Mouse (Mus musculus) lung, embryonic 15.5 days (tissue): Measurements from ENCODE around the gene Rfesd. TPM values are rescaled to one million over a fixed set of nuclear protein-coding genes. Genes with fewer than 3 reads are reported as not detected.

Source experiments
- ATAC-seq: fragments of 200-750 bp; cut with Nextera tagmentation; 2 replicates; pipeline ENCODE4 v1.8.0; 2017; ENCODE audit warnings: moderate number of reproducible peaks, borderline replicate concordance; ENCODE audit not compliant: low FRiP score, low TSS enrichment; ENCODE audit errors: extremely low read depth
- H3K27ac ChIP-seq: fragments of 300-500 bp; sonication (generic); 2 replicates; pipeline ENCODE4 v1.5.1; 2015; ENCODE audit warnings: moderate library complexity, mild to moderate bottlenecking, inconsistent platforms
- H3K27me3 ChIP-seq: fragments of 300-500 bp; sonication (generic); 2 replicates; pipeline ENCODE4 v1.6.1; 2015; ENCODE audit warnings: inconsistent platforms
- H3K36me3 ChIP-seq: fragments of 300-500 bp; sonication (generic); 2 replicates; pipeline ENCODE4 v1.6.1; 2015; ENCODE audit warnings: inconsistent platforms
- H3K4me1 ChIP-seq: fragments of 300-500 bp; sonication (generic); 2 replicates; pipeline ENCODE4 v1.6.1; 2015; ENCODE audit warnings: inconsistent platforms
- H3K4me2 ChIP-seq: fragments of 300-500 bp; sonication (generic); 2 replicates; pipeline ENCODE4 v1.6.1; 2015; ENCODE audit warnings: inconsistent platforms, mild to moderate bottlenecking, moderate library complexity
- H3K4me3 ChIP-seq: fragments of 300-500 bp; sonication (generic); 2 replicates; pipeline ENCODE4 v1.5.1; 2015; ENCODE audit warnings: mild to moderate bottlenecking, inconsistent platforms
- H3K9ac ChIP-seq: fragments of 300-500 bp; sonication (generic); 2 replicates; pipeline ENCODE4 v1.6.1; 2015; ENCODE audit warnings: inconsistent platforms
- H3K9me3 ChIP-seq: fragments of 300-500 bp; sonication (generic); 2 replicates; pipeline ENCODE4 v1.6.1; 2016; ENCODE audit warnings: inconsistent platforms
- WGBS: fragments of 180-500 bp; shearing (Covaris S2); methylation state at CpG from one replicate; pipeline ENCODE4 v1.1.7; 2015; 5-methylcytosine and 5-hydroxymethylcytosine counted together
- polyA plus RNA-seq: library from polyadenylated mRNA; unstranded; fragments of >200 nt; fragmentation: Nextera tagmentation; extraction: Ambion mirVana; gene quantifications from 2 replicates; pipeline ENCODE4 v1.2.1, GENCODE M21; 2015

The Rfesd gene
- polyA plus RNA-seq = 17.4 and 17.5 TPM in 2 replicates

DNA sequence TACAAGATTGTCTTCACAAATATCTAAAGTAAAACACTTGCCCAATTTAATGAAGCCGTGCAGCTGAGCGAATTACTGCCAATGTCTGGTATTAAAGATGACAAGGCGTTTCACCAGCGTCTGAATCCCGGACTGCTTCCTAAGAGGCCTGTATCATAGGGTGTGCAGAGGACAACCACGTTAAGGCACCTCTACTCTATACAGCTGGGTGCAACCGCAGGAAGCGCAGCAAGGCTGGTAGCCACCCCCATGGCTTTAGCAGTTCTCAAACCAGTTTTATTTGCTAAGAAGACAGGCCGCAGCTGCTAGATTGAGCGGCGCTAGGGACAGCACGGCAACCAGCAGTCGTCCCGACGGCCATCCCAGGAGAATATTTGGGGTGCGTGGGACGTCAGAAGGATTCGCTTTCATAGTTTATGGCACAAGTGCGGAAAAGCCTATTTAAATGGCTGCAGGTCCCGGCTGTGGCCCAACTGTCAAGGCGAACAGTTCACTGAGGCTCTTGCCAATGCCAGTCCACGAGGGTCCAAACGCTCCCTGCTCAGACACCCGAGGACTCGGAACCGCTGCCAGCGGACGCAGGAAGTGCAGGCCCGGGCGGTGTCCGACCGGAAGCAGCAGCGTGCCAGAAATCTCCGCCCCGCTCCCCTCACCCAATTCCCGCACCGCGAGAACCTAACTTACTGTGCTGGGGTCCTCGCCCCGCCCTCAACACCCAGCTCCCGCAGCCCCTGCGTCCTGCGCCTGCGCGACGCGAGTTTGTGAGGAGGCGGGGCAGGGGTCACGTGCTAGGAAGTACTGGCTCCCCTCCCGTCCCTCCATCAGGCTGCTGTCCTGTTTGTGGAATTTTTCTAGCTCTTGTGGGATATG lies at the start of gene Rfesd:
Rfesd (minus strand) TSS at position 746 of the 870 bp plus-strand sequence.
- peak; percentile 100 for ATAC-seq

DNA sequence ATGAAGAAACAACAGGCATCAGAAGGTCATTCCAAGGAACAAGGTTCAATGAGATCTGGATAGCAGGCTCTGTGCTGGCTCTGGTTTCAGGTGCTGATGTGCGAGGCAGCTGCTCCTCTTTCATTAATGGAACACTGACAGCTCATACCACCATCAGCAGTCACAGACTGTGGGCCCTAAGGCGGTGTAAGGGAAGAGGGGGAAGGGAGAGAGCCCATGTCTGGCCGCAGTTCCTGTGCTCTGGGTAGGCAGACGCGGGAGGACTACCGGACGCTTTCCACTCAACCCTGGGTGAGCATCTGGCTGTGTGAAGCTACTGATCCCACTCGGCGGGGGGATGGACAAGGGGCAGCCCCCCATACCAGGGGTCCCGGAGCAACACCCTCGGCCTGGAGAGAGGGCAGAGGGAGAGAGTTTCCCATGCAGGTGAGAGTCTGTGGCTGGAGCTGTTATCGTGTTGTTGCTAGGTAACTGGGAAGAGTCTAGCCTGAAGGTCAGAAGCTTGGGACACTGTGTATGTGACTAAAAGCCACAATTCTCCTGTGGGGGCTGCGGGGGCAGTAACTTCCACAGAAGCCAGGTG lies 45.9 kb upstream of the Rfesd start:
- no peak overlapping the region for H3K27ac ChIP-seq
- no peak overlapping the region for H3K9ac ChIP-seq
- H3K27me3 ChIP-seq = no peaks in the 10 kb centered on the region
- no peak overlapping the region for H3K4me3 ChIP-seq
- no peaks in the 10 kb centered on the region for H3K9me3 ChIP-seq
- WGBS = 82% methylated on average over 13 of the region's 13 CpGs
- ATAC-seq = no peak
- H3K4me1 ChIP-seq = no peaks in the 10 kb centered on the region
- H3K4me2 ChIP-seq = no peak overlapping the region
- H3K36me3 ChIP-seq = no peaks in the 10 kb centered on the region

More for the DNA sequence above, at the start of gene Rfesd:
- WGBS = 1% methylated on average over 47 of the region's 50 CpGs
- peak within 1 kb of the TSS; percentile 85 for H3K27ac ChIP-seq
- H3K36me3 ChIP-seq = no peaks in the 10 kb centered on the region
- no peaks in the 10 kb centered on the region for H3K9me3 ChIP-seq
- H3K27me3 ChIP-seq = no peaks in the 10 kb centered on the region
- H3K4me1 ChIP-seq = peaks cover 6% of the 10 kb centered on the region; the same call in 1 of the 2 replicates
- H3K4me3 ChIP-seq = peak within 1 kb of the TSS; percentile 52
- H3K9ac ChIP-seq = peak within 1 kb of the TSS; percentile 83
- peak within 1 kb of the TSS; percentile 63 for H3K4me2 ChIP-seq

DNA sequence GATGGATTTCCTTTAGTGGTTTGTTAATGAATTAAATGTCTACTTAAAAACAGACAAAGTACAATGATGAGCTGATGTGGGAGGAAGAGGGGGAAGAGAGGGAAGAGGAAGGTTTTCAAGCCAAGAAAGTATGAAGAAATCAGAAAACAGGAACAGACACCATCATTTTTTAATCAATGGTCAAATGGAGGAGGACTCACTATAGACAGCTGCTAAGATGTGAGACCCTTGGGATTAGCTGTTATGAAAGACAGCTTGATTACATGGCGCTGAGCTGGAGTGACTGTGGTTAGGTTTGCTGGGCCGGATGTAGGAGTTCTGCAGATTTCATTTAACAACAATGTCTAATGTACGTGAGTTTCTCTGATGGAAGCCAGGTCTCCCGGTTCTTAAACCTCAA lies 45.0 kb upstream of the Rfesd start:
- no peak for ATAC-seq
- no peaks in the 10 kb centered on the region for H3K36me3 ChIP-seq

DNA sequence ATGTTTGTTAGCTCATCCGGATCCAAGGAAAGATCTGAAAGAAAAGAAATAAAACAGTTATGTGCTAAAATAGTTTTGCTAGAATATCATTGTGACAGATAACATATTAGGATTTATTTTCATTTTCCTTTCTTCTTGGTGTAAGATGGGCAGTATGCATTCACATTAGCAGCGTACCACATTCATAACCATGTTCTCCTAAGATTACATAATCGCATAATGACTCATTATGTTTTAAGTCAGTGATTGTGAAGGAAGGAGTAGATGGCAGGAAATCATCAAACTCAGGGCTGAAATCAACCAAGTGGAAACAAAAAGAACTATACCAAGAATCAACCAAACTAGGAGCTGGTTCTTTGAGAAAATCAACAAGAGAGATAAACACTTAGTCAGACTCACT lies 44.0 kb upstream of the Rfesd start:
- WGBS = 95% methylated on average over 3 of the region's 3 CpGs
- H3K27ac ChIP-seq = no peak overlapping the region
- no peak for ATAC-seq

More for the DNA sequence above, 45.0 kb upstream of the Rfesd start:
- no peak overlapping the region for H3K4me3 ChIP-seq
- H3K27me3 ChIP-seq = no peaks in the 10 kb centered on the region
- no peak overlapping the region for H3K9ac ChIP-seq
- H3K9me3 ChIP-seq = no peaks in the 10 kb centered on the region
- no peak overlapping the region for H3K27ac ChIP-seq
- WGBS = 87% methylated on average over 4 of the region's 4 CpGs
- no peak overlapping the region for H3K4me2 ChIP-seq
- no peaks in the 10 kb centered on the region for H3K4me1 ChIP-seq

DNA sequence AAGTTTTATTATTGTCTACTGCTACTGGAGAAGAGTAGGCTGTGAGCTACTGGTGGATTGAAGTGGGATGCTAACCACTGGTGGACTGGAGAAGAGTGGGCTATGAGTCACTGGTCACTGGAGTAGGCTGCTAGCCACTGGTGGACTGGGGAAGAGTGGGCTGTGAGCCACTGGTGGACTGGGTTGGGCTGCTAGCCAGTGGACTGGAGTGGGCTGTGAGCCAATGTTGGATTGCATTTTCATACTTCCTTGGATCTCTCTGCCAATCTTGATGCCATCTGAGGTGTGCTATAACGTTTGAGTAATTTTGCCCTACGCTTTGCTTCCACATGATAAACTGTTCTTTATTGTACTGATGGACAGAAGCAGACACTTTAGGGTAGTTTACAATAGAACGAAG lies 43.6 kb upstream of the Rfesd start:
- Histone ChIP-seq H3K4me2 (no peak overlapping the region), H3K9me3 (no peaks in the 10 kb centered on the region), H3K9ac (no peak overlapping the region), H3K27me3 (peaks cover 13% of the 10 kb centered on the region), H3K4me1 (no peaks in the 10 kb centered on the region), H3K36me3 (no peaks in the 10 kb centered on the region), H3K27ac (no peak overlapping the region), H3K4me3 (no peak overlapping the region)
- no peak for ATAC-seq
- WGBS = 78% methylated on average over 3 of the region's 3 CpGs

More for the DNA sequence above, 44.0 kb upstream of the Rfesd start:
- H3K4me1 ChIP-seq = no peaks in the 10 kb centered on the region
- H3K4me3 ChIP-seq = no peak overlapping the region
- no peaks in the 10 kb centered on the region for H3K36me3 ChIP-seq
- peaks cover 8% of the 10 kb centered on the region for H3K27me3 ChIP-seq
- no peak overlapping the region for H3K4me2 ChIP-seq
- no peak overlapping the region for H3K9ac ChIP-seq
- H3K9me3 ChIP-seq = no peaks in the 10 kb centered on the region

DNA sequence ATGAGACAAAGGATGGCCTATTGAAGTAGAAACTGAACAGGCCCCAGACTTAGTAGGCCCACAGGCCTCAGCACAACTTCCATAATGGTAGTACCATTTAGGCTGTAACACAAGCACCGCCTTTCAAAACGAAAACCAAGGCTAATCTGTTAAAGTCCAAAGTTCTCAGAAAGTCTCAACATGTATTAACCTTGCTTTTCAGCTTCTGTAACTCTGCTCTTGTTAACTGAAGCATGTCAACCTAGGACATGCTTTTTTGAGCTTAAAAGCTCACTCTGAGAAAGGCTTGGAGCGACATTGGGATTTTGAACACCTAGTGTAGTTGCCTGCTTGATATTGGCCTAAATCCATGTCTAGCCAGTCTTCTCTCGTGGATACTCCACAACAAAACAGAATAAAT lies 41.1 kb upstream of the Rfesd start:
- Histone ChIP-seq H3K27me3 (peaks cover 37% of the 10 kb centered on the region), H3K4me2 (no peak overlapping the region), H3K4me1 (peaks cover 16% of the 10 kb centered on the region), H3K27ac (no peak overlapping the region), H3K36me3 (no peaks in the 10 kb centered on the region), H3K9ac (no peak overlapping the region), H3K9me3 (no peaks in the 10 kb centered on the region), H3K4me3 (no peak overlapping the region)
- whole genome bisulfite sequencing = 90% methylated on average over 4 of the region's 4 CpGs
- no peak for ATAC-seq

DNA sequence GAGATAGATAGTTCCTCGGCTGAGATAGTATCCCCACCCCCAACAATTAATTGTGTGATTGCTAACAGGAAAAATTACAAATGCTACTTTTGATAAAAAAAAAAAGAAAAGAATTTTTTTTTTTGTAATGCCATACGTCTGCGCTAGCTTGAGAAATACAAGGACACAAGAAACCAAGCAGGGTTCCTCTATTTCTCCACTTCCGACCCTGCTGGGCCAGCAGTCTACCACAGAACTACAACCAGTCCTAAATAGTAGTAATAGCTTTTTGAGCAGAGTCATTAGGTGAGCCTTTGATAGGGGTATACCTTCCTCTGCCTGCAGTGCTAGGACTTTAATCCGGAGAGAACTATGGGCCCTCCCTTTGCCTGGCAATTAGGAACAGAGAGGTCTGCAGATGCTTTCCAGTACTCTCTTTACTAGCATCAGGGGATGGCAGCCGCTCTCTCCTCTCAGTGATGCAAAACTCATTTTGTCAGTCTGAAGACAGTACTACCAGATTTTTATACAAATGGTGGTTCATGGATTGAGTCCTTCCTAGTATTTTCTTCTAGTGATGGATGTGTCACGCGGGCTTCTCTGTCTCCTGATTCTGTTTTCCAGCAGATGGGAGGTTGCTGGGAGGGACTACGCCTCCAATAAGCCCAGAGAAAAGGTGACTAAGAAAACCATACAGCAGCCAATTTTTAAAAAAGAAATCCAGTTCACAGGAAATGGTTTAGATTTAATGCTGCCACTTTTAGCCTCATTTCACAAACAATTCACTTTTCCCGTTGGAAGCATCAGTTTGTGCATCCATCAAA lies 38.9 kb upstream of the Rfesd start:
- no peak overlapping the region; the same call in 1 of the 2 replicates for H3K4me2 ChIP-seq
- no peaks in the 10 kb centered on the region for H3K36me3 ChIP-seq
- peaks cover 55% of the 10 kb centered on the region for H3K27me3 ChIP-seq
- H3K4me1 ChIP-seq = peaks cover 16% of the 10 kb centered on the region
- H3K27ac ChIP-seq = no peak overlapping the region
- H3K4me3 ChIP-seq = no peak overlapping the region
- no peaks in the 10 kb centered on the region for H3K9me3 ChIP-seq
- 60% methylated on average over 10 of the region's 10 CpGs for WGBS
- no peak for ATAC-seq
- no peak overlapping the region for H3K9ac ChIP-seq

DNA sequence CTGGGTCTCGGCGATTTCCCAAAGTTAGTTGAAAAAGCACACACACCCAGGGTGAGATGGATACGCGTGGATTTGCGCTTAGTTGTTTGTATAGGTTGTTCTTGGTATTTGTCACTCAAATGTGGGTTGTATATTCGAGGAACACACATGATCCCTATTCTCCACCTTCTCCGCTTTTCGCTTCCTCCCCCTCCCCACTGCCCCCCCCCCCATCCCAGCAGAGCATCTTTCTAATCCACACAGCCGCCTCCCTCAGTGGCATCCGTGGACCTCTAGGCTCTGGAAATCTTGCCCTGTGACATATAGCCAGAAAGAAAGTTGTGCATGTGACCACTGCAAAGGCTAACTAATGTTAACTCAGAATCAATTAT lies 38.4 kb upstream of the Rfesd start, which contains the start of gene Gpr150:
Gpr150 (minus strand) TSS at position 101 of the 371 bp plus-strand sequence.
- ATAC-seq = no peak
- H3K9ac ChIP-seq = peak within 1 kb of the TSS; percentile 23
- peak within 1 kb of the TSS; percentile 46 for H3K4me3 ChIP-seq
- H3K27me3 ChIP-seq = peaks cover 55% of the 10 kb centered on the region
- no peak within 1 kb of the TSS for H3K27ac ChIP-seq
- H3K36me3 ChIP-seq = no peaks in the 10 kb centered on the region
- H3K4me2 ChIP-seq = peak within 1 kb of the TSS; percentile 96
- no peaks in the 10 kb centered on the region for H3K9me3 ChIP-seq
- WGBS = 8% methylated on average over 10 of the region's 10 CpGs
- H3K4me1 ChIP-seq = peaks cover 16% of the 10 kb centered on the region

DNA sequence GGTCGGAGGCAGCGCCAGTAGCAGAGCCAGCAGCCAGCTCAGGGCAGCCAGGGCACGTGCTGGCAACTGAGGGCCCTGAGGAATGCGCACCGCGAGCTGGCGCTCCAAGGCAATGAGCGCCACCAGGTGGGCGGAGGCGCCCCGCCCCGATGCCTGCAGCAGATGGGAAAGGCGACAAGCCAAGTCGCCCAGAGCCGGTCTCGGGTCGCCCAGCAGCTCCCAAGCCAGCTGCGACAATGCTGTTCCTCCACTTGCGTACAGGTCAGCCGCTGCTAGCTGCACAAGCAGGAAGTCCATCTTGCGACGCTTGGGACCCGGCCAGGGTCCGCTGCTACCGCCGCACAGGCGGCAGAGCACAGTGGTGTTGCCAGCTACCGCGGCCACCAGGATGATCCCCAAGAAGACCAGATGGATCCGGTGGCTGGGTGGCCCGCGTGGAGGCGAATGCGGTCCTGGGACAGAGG lies 37.8 kb upstream of the Rfesd start:
- Histone ChIP-seq H3K27me3 (peaks cover 55% of the 10 kb centered on the region), H3K4me3 (peak overlapping the region; percentile 46), H3K9me3 (no peaks in the 10 kb centered on the region), H3K27ac (no peak overlapping the region), H3K4me2 (peak overlapping the region; percentile 96), H3K9ac (peak overlapping the region; percentile 23), H3K36me3 (no peaks in the 10 kb centered on the region), H3K4me1 (peaks cover 16% of the 10 kb centered on the region)
- WGBS = 1% methylated on average over 34 of the region's 34 CpGs
- ATAC-seq = peak; percentile 81; the same call in 1 of the 2 replicates

DNA sequence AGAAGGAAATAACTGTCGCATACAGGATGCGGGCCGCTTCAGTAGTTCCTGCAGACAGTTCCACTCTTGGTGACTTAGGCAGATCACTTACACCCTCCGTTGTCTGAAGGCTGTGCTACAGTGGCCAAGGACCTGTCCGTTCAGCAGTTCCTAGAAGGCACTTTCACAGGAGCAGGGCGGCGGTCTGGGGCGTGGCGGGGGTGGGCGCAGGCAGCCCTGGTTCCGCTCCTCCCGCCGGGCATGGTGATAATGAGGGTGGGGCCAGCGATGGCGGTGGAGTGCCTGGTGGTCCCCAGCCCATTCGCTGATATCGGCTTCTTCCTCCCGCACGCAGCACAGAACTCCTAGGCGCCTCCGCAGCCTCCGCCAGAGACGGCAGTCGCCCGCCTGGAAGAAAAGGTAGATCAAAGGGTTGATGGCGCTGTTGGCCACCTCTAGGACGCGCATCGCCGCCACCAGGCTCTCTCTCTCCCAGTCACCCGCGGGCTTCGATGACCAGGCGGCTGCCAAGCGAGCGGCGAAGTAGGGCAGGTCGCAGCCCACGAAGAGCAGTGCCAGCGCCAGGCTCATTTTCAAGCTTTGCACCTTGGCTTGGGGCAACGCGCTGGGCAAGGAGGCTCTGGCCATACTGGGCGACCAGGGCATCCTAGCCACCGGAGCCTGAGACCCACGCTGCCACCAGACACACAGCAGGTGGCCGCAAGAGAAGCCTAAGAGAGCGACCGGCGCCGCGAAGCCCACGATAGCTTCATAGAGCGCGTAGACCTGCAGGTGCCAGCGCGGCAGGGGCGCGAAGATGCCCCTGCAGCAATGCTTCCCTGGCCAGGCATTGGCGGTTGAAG lies 37.1 kb upstream of the Rfesd start:
- Histone ChIP-seq H3K27ac (no peak overlapping the region), H3K4me2 (peak overlapping the region; percentile 96), H3K9ac (0 out of 2 replicates have a peak overlapping the region, but pooled peaks have one; percentile 23), H3K4me3 (peak overlapping the region; percentile 46), H3K27me3 (peaks cover 55% of the 10 kb centered on the region), H3K36me3 (no peaks in the 10 kb centered on the region), H3K4me1 (peaks cover 16% of the 10 kb centered on the region), H3K9me3 (no peaks in the 10 kb centered on the region)
- peak; percentile 59; the same call in 1 of the 2 replicates for ATAC-seq
- WGBS = under 1% methylated on average over 58 of the region's 59 CpGs

DNA sequence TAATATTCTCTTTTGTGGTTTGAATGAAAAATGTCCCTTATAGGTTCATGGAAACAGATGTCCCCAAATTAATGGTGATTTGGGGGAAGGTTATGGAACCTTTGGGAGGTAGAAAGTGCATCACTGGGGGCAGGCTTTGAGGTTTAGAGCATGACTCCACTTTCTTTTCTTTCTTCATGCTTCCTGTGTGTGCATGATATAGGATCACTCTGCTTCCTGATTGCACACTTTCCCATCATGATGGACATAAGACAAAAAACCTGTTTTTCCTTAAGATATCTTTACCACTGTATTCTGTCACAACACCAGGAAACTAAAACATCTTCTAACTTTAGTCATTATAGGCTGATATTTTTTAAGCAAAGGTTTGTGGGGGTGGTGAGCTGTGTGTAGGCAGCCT lies 26.5 kb upstream of the Rfesd start:
- no peak overlapping the region for H3K4me3 ChIP-seq
- H3K9me3 ChIP-seq = no peaks in the 10 kb centered on the region
- H3K36me3 ChIP-seq = no peaks in the 10 kb centered on the region
- H3K4me1 ChIP-seq = no peaks in the 10 kb centered on the region
- ATAC-seq = no peak
- H3K9ac ChIP-seq = no peak overlapping the region
- no peak overlapping the region for H3K27ac ChIP-seq
- no peaks in the 10 kb centered on the region for H3K27me3 ChIP-seq
- H3K4me2 ChIP-seq = no peak overlapping the region
